Mouse (Mus musculus) heart, embryonic 16.5 days (tissue): ENCODE data around the gene P2ry12. TPM values are rescaled to one million over a fixed set of nuclear protein-coding genes. Genes with fewer than 3 reads are reported as not detected.

ENCODE experiments used
- ATAC-seq: fragments of 200-750 bp; cut with Nextera tagmentation; replicated peaks from 2 replicates; pipeline ENCODE4 v1.8.0; 2017; ENCODE audit warnings: moderate number of reproducible peaks; ENCODE audit not compliant: insufficient read depth, low FRiP score; ENCODE audit errors: extremely low read depth
- H3K27ac ChIP-seq: fragments of 300-500 bp; sonication (generic); 2 replicates; pipeline ENCODE4 v1.5.1; 2014; ENCODE audit warnings: mild to moderate bottlenecking, low read length, control low read depth, moderate library complexity
- H3K27me3 ChIP-seq: fragments of 300-500 bp; sonication (generic); 2 replicates; pipeline ENCODE4 v1.6.1; 2014; ENCODE audit warnings: low read length, mixed read lengths; ENCODE audit not compliant: control insufficient read depth, insufficient read depth
- H3K36me3 ChIP-seq: fragments of 300-500 bp; sonication (generic); 2 replicates; pipeline ENCODE4 v1.6.1; 2014; ENCODE audit not compliant: control insufficient read depth, insufficient read depth
- H3K4me1 ChIP-seq: fragments of 300-500 bp; sonication (generic); 2 replicates; pipeline ENCODE4 v1.6.1; 2014; ENCODE audit warnings: low read length, mixed read lengths; ENCODE audit not compliant: control insufficient read depth, insufficient read depth
- H3K4me2 ChIP-seq: fragments of 300-500 bp; sonication (generic); 2 replicates; pipeline ENCODE4 v1.6.1; 2014; ENCODE audit warnings: low read depth, mild to moderate bottlenecking, control low read depth, low read length
- H3K4me3 ChIP-seq: fragments of 300-500 bp; sonication (generic); 2 replicates; pipeline ENCODE4 v1.5.1; 2014; ENCODE audit warnings: mild to moderate bottlenecking, control low read depth, low read length
- H3K9ac ChIP-seq: fragments of 300-500 bp; sonication (generic); 2 replicates; pipeline ENCODE4 v1.6.1; 2014; ENCODE audit warnings: low read length, control low read depth
- H3K9me3 ChIP-seq: fragments of 300-500 bp; sonication (generic); replicated peaks from 2 replicates; pipeline ENCODE4 v1.6.1; 2016; ENCODE audit warnings: low read length; ENCODE audit not compliant: control insufficient read depth
- WGBS: fragments of 180-500 bp; shearing (Covaris S2); extraction: QIAGEN DNeasy Blood & Tissue Kit; methylation state at CpG from one replicate; pipeline ENCODE4 v1.1.7; 2014; 5-methylcytosine and 5-hydroxymethylcytosine counted together
- polyA plus RNA-seq: library from polyadenylated mRNA; unstranded; fragments of >200 nt; fragmentation: Nextera tagmentation; extraction: Ambion mirVana; gene quantifications from 2 replicates; pipeline ENCODE4 v1.2.1, GENCODE M21; 2015

P2ry12 gene
- polyA plus RNA-seq, 1 experiment from 2014 or later = 1.0 TPM

DNA sequence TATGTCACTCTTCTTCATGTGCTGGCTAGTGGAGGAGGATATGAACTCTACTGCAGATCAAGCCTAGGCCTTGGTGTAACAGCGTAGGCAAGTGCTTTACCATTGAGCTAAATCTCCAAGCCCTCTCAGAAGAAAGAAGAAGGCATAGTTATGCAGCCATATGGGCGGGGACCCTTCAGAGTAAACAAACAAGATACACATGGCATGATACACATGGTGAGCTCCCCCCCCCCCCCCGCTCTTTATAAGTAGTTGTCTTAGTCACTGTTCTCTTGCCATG lies 15.5 kb upstream of the P2ry12 start:
- Histone ChIP-seq H3K9me3 (no peaks in the 10 kb centered on the region), H3K27ac (no peak overlapping the region), H3K36me3 (no peaks in the 10 kb centered on the region), H3K4me3 (no peak overlapping the region), H3K27me3 (no peaks in the 10 kb centered on the region), H3K9ac (no peak overlapping the region), H3K4me2 (no peak overlapping the region), H3K4me1 (no peaks in the 10 kb centered on the region)
- 88% methylated on average over 3 of the region's 3 CpGs for WGBS
- ATAC-seq = no peak

DNA sequence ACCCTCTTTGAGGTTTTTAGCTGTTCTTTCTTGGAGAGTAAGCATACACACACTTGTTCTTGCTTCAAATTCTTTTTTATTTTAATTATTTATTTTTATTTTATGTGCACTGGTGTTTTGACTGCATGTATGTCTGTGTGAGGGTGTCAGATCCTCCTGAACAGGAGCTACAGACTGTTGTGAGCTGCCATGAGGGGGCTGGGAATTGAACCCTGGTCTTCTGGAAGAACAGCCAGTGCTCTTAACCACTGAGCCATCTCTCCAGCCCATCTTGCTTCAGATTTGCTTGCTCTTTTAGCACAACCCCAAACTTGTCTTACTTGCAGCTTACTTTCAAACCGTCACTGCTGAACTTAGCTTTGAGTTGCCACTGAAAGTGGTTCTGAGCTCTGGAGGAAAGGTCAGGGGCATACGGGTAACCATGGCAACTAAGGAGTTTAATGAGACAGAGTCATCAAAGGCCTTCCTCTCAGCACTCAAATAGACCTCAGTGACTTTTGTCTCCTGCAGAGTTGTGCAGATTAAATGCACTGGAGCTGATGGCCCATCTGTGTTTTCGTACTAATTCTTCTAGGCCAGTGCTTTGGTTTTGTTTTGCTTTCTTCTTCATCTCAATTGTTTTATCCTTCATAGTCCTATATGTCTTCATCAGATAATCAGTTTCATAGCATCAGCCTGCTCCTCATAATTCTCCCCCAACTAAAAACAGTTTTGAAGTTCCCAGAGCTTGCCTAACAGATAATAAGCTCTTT lies 15.0 kb upstream of the P2ry12 start:
- Histone ChIP-seq H3K4me2 (no peak overlapping the region), H3K4me3 (no peak overlapping the region), H3K36me3 (no peaks in the 10 kb centered on the region), H3K27ac (no peak overlapping the region), H3K9ac (no peak overlapping the region), H3K27me3 (no peaks in the 10 kb centered on the region), H3K9me3 (no peaks in the 10 kb centered on the region), H3K4me1 (no peaks in the 10 kb centered on the region)
- no peak for ATAC-seq
- 65% methylated on average over 3 of the region's 3 CpGs for WGBS

DNA sequence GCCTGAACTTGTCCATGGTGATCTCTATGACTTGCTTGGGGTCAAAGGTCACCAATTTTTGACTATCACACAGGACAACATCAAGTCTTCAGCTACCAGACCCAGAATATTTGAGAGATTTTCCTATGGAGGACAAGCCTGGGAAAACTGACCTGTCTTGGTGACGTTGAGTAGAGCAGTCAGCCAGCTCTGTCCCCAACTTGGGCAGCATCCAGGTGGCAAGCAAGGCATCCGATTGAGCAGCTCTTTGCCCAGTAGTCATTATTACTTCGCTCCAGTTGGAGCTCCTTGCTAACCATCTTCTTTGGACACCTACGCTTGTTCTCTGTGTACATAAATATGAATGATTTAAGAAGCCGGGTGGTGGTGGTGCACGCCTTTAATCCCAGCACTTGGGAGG lies 8.1 kb upstream of the P2ry12 start:
- no peak overlapping the region for H3K27ac ChIP-seq
- H3K36me3 ChIP-seq = no peaks in the 10 kb centered on the region
- no peak overlapping the region for H3K4me3 ChIP-seq
- no peak overlapping the region for H3K9ac ChIP-seq
- no peak overlapping the region for H3K4me2 ChIP-seq
- no peak for ATAC-seq
- no peaks in the 10 kb centered on the region for H3K4me1 ChIP-seq
- WGBS = 91% methylated on average over 6 of the region's 6 CpGs
- no peaks in the 10 kb centered on the region for H3K27me3 ChIP-seq
- no peaks in the 10 kb centered on the region for H3K9me3 ChIP-seq

DNA sequence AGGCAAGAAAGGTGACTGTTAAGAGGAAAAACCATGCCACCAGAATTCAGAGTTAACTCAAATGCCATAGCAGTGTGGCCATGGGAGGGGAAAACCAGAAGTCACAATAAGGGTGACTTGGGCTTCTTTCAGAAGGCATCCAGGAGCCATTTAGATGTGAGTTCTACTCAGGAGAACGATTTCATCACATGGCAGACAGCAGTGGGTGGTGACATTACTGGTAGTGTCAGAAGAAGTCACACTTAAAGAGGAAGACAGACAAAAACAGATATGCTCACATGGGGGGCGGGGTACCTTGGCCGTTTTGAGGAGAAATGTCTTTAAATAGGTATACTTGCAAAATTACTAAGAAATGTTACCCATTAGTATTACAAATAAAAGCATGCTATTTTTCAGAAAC lies 1.3 kb upstream of the P2ry12 start:
- no peaks in the 10 kb centered on the region for H3K4me1 ChIP-seq
- H3K4me2 ChIP-seq = no peak overlapping the region
- no peak overlapping the region for H3K4me3 ChIP-seq
- H3K27me3 ChIP-seq = no peaks in the 10 kb centered on the region
- no peaks in the 10 kb centered on the region for H3K9me3 ChIP-seq
- H3K36me3 ChIP-seq = no peaks in the 10 kb centered on the region; the same call in 1 of the 2 replicates
- no peak overlapping the region for H3K27ac ChIP-seq
- 68% methylated on average over 3 of the region's 3 CpGs for WGBS
- no peak overlapping the region for H3K9ac ChIP-seq
- no peak for ATAC-seq

DNA sequence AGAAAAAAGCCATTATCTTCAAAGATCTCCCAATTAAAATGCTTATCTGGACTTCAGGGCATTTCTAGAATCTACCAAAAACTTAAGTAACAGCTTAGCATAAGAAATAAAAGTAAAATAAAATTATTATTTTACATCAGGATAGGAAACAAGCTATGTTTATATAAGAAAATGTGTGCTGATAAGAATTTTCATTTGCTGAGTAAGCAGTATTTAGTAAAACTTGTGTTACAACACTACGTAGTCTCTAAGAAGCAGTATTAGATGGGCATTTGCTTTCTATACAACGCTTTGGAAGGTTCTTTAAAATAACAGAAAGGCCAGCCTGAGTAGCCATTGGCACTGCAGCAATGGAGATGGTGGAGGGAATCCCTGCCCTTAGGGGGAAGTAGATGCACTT lies 746 bp upstream of the P2ry12 start:
- Histone ChIP-seq H3K27me3 (no peaks in the 10 kb centered on the region), H3K4me1 (no peaks in the 10 kb centered on the region), H3K9me3 (no peaks in the 10 kb centered on the region), H3K9ac (no peak overlapping the region), H3K27ac (no peak overlapping the region), H3K4me2 (no peak overlapping the region), H3K4me3 (no peak overlapping the region), H3K36me3 (no peaks in the 10 kb centered on the region; the same call in 1 of the 2 replicates)
- ATAC-seq = no peak
- 83% methylated on average over 2 of the region's 2 CpGs for WGBS

DNA sequence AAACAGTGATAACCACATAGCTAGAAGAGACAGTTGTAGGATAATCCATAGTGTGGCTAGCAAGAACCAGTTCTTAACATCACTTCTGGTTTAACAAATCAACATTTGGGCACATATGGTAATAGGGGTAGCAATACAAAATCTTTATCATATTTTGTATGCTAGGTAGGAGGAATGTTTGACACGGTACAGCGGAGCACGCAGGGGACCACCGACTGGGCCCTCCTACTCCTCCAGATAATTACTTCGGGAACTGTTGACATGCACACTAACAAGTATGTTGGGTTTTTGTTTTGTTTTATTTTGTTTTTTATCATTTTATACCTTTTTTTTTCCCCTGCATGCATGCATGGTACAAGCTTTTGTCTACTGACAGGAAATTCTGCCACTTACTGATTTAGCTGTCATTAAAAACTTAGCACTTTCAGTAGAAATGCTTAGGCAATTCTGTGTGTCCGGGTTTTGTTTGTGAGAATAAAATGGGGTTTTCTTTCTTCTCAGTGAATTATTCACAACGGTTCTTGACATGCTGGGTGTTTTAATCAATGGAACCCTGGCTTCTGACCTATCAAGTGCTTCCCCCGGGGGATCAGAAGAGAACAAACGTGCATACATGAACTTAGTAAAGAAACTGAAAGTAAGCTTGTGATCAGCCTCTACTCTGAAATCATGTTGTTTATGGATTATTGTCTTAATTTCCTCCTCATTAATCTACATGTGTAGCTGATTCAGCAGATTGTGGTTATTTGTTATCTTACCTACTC lies 780 bp downstream of the P2ry12 start:
- Histone ChIP-seq H3K4me1 (no peaks in the 10 kb centered on the region), H3K4me3 (no peak overlapping the region), H3K36me3 (no peaks in the 10 kb centered on the region; the same call in 1 of the 2 replicates), H3K9me3 (no peaks in the 10 kb centered on the region), H3K27ac (no peak overlapping the region), H3K27me3 (no peaks in the 10 kb centered on the region), H3K9ac (no peak overlapping the region), H3K4me2 (no peak overlapping the region)
- 84% methylated on average over 9 of the region's 9 CpGs for WGBS
- ATAC-seq = no peak

DNA sequence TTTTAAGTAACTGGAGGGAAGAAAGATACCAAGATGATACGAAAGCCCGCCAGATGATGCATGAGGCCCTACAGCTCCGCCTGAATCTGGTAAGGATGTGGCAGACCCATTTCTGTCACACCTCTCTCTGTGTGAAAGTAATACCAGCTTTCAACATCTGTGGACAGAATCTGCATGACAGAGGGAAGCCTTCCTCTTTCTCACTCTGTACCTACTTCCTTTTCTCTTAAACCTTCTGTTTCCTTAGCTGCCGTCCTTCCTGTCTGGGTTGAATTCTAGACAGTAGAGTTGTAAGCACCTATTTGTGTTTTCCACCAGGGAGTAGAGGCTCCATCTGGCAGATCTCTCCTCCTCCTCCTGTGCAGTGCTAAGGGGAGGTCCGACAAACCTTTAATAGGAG lies 1.9 kb downstream of the P2ry12 start:
- no peak overlapping the region for H3K4me2 ChIP-seq
- H3K4me3 ChIP-seq = no peak overlapping the region
- H3K27me3 ChIP-seq = no peaks in the 10 kb centered on the region
- no peaks in the 10 kb centered on the region for H3K9me3 ChIP-seq
- no peak overlapping the region for H3K27ac ChIP-seq
- peak; percentile 42; the same call in 1 of the 2 replicates for ATAC-seq
- H3K9ac ChIP-seq = no peak overlapping the region
- WGBS = 63% methylated on average over 5 of the region's 5 CpGs
- H3K4me1 ChIP-seq = no peaks in the 10 kb centered on the region
- H3K36me3 ChIP-seq = no peaks in the 10 kb centered on the region; the same call in 1 of the 2 replicates

DNA sequence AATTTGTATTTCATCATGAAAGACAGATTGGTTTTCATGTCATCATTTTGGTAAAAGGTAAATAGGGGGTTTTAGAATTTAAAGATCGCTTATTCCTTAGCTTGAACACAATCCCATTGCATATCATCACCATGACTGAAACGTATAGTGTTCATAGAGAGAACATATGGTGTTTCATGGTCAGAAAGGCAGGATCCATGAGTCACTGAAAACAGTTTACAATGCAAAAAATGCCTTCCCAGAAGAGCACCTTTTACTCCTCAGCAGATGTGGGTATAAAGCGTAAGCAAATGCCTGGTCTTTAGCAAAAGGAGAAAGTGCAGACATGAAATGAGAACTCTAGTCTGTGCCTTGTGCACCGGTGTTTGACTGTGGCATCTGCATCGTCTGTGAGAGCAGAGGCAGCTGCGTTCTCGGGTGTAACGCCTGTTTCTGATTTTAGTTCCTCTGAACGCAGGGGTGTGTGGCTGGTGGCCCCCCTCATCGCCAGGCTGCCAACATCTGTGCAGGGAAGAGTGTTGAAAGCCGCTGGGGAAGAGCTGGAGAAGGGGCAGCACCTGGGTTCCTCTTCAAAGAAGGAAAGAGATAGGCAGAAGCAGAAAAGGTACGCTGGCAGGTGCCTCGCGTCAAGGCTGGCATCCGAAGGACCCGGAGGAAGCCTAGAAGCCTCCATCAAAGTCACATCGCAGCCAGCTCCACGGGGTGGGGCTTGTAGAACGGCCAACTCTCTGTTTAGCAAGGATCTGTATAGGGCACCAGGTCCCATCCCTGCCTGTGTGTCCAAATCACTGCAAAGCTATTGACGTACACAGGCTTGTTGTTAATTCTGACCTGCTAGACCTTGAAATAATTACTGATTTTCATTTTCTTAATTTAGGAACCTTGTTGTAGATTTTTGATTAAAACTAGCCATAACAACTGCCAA lies 4.7 kb downstream of the P2ry12 start:
- ATAC-seq = peak; percentile 61
- no peak overlapping the region for H3K27ac ChIP-seq
- H3K9ac ChIP-seq = no peak overlapping the region
- no peaks in the 10 kb centered on the region for H3K9me3 ChIP-seq
- WGBS = 76% methylated on average over 20 of the region's 20 CpGs
- H3K4me2 ChIP-seq = no peak overlapping the region
- H3K27me3 ChIP-seq = no peaks in the 10 kb centered on the region
- no peaks in the 10 kb centered on the region for H3K36me3 ChIP-seq
- no peak overlapping the region for H3K4me3 ChIP-seq
- no peaks in the 10 kb centered on the region for H3K4me1 ChIP-seq

DNA sequence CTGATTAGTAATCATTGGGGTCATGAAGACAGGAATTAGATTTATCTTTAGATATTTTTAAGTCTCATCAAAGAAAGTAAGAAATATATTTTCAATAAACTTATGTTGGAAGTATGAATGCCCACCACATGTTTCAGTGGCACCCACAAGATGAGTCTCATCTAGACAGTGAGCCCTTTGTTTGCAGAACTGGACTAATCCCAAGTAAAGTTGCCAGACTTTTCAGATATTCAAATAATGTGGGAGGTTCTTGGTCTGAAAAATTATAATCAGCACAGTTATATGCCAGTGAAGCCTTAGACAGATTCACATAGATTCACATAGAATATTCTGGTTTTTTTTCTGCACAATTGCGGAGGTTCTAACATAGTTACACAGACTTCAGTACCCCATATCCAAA lies 12.2 kb downstream of the P2ry12 start:
- Histone ChIP-seq H3K27ac (no peak overlapping the region), H3K27me3 (no peaks in the 10 kb centered on the region), H3K9me3 (no peaks in the 10 kb centered on the region), H3K4me1 (no peaks in the 10 kb centered on the region), H3K9ac (no peak overlapping the region), H3K36me3 (no peaks in the 10 kb centered on the region), H3K4me3 (no peak overlapping the region), H3K4me2 (no peak overlapping the region)
- 91% methylated on average over 1 of the region's 1 CpGs for WGBS
- no peak for ATAC-seq
